Mouse (Mus musculus) liver, embryonic 14.5 days (tissue): ENCODE data around the gene R3hdm1.

Experiments used
- CTCF ChIP-seq: IDR thresholded peaks from 2 replicates; pipeline ENCODE4 v1.5.1; 2016; ENCODE audit warnings: antibody characterized with exemption, low read depth, control low read depth
- EP300 ChIP-seq: IDR thresholded peaks from 2 replicates; pipeline ENCODE4 v1.6.1; 2016; ENCODE audit warnings: antibody characterized with exemption, low read depth

GRCm38 (mm10) chr1:128070003-128070402, 33.1 kb upstream of the R3hdm1 start:
- no peak for TF ChIP-seq CTCF
- TF ChIP-seq EP300 = no peak
